Mouse (Mus musculus) megakaryocyte, adult 5-6 weeks (primary cell): Measurements from ENCODE around the gene Leo1. TPM values are rescaled to one million over a fixed set of nuclear protein-coding genes. Genes with fewer than 3 reads are reported as not detected.
A peak's percentile ranks its signal among the peaks of the same experiment; 100 is the strongest.

Experiments used
- ATAC-seq: 2 replicates; pipeline ENCODE4 v1.8.0; 2016; ENCODE audit warnings: mild to moderate bottlenecking, inconsistent platforms; ENCODE audit not compliant: poor library complexity, severe bottlenecking
- total RNA-seq, 2 experiments: library from RNA; stranded (forward) in 1 of 2; stranded (reverse) in 1 of 2; fragments of 153-499, 151-499 nt in 1 of 2; fragments of 221-1000, 200-1000 nt in 1 of 2; gene quantifications; 2 replicates each; pipeline versions ENCODE4 v1.2.3 to v1.2.4; 2015 to 2017

Leo1 gene
- 12.5 and 16.3 TPM in 2 replicates for total RNA-seq (2015)
- 32.5 and 35.6 TPM in 2 replicates for total RNA-seq (2017)

DNA sequence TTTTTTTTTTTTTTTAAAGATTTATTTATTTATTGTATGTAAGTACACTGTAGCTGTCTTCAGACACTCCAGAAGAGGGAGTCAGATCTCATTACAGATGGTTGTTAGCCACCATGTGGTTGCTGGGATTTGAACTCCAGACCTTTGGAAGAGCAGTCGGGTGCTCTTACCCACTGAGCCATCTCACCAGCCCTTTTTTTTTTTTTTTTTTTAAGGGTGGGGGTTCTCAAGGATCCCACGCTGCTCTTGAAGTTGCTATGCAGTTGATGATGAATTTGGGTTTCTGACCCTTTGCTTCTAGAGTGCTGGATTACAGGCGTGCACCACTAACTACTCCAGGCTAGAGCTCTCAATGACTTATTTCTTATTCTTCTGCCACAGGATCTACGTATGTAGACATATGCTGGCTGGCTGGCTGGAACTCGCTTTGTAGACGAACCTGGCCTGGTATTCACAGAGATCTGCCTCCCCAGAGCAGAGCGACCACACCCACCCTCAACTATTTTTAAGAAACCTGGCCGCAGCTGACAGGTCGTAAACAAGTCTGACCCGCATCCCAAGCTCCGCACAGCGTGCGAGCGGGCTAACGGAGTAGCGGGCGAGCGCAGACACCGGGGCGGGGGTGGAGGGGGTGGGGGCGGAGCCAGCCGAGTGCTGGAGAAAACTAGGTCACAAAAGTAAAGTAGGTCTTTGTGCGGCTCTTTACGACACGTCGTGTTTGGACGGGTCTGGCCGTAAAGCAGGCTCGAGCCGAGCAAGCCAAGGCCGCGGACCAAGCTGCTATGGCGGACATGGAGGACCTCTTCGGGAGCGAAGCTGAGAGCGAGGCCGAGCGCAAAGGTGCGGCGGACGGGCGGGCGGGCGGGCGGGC lies at the start of gene Leo1:
Gene Leo1 (plus strand): TSS at position 729 of the 871 bp plus-strand sequence.
- ATAC-seq, result peak; percentile 92

DNA sequence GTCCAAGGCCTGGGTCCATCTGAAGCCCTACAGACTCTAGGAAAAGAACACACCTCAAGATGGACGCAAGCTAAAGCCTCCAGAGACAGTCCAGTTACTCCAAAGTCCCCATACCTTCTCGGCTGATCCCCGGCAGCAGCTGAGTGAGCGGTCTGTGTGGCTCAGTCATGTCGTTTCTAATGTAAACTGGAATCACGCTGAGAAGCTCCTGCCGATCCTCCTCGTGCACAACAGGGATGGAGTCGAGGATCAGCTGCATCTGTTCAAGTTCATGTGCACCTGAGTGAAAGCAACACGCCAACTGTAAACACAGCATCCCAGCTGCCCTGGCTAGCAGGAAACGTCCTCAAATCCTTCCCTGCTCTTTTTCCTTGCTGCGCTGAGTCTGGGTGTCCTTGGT lies 48.1 kb upstream of the Leo1 start:
- ATAC-seq, result no peak

GRCm38 (mm10) chr9:75395971-75396370 lies 45.4 kb upstream of the Leo1 start:
- ATAC-seq, result no peak

GRCm38 (mm10) chr9:75399069-75399468 lies 42.3 kb upstream of the Leo1 start:
- 0 out of 2 replicates have a peak, but pooled peaks have one; percentile 24 for ATAC-seq

DNA sequence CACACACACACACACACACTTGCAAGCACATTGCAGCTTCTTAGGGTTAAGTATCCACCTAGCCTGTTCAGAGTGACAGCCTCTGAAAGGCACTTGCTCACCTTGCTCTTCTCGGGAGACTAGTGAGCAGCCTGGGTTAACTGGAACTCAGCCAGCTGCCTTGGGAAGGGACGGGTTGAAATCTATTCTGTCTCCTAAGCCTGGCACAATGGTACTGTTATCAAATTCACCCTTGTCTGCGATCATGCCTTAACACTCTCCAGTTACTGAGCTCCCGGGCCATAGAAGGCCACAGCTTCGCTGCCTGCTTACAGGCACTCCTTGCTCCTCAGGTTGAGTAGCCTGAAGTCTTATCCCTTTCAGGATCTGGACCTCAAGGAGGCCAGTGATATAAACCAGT lies 40.7 kb upstream of the Leo1 start:
- no peak for ATAC-seq

DNA sequence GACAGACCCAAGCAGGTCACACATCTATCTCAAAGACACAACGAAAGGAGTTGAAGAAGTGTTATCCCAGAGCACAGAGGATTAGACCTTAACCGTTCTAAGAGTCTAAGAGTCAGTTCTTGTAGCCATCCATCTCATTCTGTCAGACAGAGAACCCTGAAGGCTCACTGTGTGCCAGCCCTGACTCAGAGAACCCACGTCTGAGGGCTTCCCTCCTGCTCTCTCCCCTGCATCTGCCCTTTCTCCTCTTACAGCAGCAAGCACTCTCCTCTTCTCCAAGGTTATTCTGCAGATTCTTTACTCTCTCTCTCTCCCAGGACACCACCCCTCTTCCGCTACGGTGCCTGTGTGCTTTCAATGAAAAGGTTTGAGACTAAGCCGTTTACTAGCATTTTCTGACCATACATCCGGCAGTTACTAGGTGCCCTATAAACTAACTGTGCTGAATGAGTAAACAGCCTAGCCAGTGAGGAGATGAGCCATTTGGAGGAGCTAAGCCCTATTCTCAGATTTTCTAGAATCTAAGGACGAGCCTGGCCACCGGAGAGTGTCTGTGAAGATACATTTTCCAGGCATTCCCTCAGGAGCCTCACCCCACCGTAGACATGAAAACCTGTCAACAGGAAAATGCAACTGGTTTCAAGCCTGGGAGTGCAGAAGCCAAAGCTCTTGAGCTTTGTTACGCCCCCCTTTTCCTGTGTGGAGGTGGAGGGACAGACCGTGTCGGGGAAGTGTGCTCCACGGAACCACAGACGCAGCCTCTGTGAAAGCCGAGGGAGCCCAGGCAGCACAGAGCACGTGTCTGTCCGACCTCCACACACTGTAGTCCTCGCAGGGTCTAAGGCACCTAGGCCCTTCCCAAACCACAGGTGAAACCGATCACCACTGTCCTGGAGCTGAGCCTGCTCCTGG lies 39.5 kb upstream of the Leo1 start:
- peak; percentile 75 for ATAC-seq

GRCm38 (mm10) chr9:75403520-75403919 lies 37.8 kb upstream of the Leo1 start:
- no peak for ATAC-seq

GRCm38 (mm10) chr9:75406121-75406520 lies 35.2 kb upstream of the Leo1 start:
- ATAC-seq, result no peak

GRCm38 (mm10) chr9:75407803-75408202 lies 33.5 kb upstream of the Leo1 start:
- peak; percentile 51 for ATAC-seq

DNA sequence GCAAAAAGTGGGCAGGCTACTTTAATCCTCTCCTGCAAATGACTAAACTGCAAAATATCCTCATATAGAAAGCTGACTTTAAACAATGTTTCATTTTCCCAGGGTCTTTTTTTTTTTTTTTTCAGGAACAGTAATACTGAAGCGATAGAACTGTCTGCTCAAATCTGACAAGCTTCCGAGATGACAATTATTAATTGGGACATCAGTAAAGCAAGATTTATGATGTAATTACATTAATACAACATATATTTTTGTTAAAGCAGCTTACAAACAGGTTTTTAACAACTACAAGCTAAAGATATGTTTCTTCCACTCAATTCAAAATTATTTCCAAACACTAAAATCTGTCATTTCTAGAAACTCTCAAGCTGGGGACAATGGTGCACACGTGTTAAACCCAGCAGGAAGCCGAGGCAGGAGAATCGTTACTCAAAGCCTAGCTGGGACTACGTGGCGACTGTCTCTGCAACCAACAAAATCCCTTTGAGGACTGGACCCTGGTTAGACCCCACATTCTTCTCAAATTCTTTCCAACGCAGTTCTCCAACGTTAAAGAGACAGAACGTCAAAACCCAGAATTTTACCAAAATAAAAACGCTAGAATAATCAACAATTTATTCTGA lies 33.0 kb upstream of the Leo1 start:
- no peak for ATAC-seq

DNA sequence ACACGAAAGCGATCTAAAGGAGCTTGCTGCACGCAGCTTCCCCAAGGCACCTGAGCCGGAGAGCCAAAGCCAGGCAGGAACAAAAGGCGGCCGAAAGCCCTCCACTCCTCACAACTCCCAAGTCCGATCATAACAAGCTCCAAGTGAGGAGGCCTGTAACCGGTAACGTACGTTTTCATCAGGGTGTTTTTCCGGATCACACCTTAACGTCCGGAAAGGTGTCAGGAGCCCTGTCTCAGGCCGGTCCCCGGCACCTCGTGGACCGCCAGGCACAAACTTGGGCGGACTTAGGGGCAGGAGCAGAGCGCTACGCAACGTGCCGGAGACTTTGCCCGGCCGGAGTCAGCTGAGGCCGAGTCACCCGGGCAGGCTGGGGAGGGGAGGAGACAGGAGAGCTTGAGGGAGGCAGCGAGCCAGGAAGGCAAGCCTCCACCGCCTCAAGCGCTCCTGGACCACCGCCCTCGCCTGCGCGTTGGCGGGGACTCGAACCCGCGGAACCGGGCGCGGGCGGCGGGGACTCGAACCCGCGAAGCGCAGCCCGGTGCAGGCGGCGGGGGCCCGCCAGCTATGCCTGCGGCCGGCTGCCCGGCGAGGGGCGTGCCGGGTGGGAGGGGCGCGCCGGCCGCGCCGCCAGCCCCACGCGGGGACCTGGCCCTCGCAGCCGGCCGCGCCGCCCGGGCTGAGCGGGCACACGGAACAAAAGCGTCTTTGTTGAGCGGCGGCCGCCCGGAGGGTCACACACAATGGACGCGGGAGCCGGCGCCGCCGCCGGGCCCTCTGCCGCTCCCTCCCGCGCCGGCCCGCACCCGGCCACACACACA lies 32.1 kb upstream of the Leo1 start:
- peak; percentile 42 for ATAC-seq

DNA sequence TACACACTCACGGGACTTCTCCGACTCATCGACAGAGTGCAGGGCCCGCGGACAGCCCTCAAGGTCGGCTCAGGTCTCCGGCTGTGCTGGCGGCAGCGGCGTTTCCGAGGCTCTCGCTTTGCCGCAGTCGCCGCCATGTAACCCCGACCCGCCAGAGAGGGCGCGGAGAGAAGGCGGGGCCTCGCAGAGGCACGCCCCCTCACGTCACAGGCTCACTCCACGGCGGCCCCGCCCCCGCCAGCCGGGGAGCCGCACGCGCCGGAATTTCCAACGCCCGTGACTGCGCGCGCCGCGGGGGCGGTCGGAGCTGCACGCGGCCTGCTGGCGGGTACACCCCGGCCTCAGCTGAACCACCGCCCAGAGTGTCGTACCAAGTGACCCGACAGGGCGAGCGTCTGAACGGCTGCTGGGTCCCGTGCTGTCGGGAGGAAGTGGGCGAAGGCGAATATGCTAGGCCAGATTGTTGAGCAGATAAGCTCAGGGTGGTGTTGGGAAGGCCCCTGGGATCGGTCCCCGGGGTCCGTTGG lies 31.4 kb upstream of the Leo1 start, which contains the start of gene Mapk6:
Gene Mapk6 (minus strand): TSS at position 154 of the 527 bp plus-strand sequence.
- peak; percentile 74 for ATAC-seq

DNA sequence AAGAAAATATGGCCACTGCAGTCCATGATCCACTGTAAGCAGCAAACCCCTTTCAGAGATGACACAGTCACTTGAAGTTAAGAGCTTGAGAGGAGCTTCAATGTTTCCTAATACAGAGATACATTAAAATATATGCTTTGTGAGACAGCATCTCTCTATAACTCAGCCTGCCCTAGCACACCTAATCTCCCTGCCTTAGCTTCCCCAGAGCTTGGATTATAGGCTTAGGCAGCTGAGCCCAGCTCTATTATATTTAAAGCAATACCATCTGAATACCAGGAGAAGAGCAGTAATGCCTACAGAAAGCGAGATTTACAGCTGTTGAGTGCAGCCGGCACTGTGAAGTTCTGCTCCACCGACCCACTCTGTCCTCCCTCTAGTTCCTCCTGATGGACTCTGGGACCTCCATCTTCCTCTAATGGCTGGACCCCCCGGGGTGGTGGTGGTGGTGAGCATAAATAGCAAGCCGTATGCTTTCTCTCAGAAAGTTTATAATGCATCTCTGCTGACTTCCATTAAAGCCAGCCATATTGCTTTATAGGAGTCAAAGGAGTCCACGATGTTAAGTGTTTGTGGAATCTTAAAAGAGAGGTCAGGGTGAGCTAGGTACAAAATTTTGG lies 30.3 kb upstream of the Leo1 start:
- ATAC-seq, result no peak

GRCm38 (mm10) chr9:75411584-75411983 lies 29.7 kb upstream of the Leo1 start:
- no peak for ATAC-seq

GRCm38 (mm10) chr9:75413206-75413605 lies 28.1 kb upstream of the Leo1 start:
- no peak for ATAC-seq

DNA sequence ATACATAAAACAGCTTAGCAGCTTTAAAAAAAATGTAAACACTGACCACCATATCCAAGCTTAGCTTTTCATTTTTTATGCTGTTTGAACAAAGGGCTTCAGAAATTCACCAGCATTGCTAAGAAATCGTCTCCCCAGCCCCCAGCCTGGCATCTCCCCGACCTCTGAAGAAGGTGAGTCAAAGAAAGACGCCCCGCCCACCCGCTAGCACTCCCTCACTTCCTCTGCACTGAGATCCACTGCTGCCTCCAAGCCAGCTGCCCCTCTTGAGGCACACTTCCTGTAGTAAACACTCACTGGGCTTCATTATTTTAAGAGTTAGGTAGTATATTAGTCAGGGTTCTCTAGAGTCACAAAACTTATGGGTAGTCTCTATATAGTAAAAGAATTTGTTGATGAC lies 27.1 kb upstream of the Leo1 start:
- peak; percentile 36 for ATAC-seq

DNA sequence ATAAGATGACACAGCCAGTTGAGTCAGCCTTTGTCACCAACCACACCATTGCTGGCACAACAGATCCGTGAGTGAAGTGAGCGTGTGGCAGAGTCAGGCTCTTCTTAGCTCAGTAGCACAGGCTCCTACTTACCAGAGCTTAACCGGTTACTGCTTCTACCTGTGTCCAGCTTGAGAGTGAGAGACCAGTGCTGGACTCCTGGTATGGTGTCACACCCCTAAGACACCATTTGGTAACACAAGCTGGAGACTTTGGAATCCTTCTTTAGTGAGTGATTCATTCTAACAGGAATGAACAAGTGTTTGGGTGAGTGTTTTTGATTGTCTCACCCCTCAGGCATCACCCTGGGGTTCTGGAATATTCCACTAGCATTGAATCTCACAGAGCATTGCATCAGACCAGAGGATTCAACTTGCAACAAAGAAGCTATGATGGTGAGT lies 19.1 kb upstream of the Leo1 start:
- no peak for ATAC-seq

DNA sequence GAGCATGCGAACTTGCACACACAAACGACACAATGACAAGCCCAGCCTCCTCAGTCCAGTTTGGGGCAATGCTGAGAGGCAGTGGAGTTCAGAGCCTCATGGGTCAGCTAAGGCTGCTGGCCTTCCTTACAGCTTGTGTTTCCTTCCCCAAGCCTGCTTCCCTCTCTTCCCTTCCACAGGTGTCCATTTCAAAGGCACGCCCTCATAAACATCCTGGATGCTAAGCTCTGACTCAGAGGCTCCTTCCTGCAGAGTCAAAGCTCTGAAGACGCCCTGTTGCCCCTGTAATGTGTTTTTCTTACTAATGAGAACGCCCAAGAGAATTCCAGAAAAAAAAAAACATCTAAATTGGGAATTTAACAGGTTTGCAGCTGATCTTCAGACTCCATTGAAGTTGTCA lies 17.6 kb upstream of the Leo1 start:
- ATAC-seq, result no peak

DNA sequence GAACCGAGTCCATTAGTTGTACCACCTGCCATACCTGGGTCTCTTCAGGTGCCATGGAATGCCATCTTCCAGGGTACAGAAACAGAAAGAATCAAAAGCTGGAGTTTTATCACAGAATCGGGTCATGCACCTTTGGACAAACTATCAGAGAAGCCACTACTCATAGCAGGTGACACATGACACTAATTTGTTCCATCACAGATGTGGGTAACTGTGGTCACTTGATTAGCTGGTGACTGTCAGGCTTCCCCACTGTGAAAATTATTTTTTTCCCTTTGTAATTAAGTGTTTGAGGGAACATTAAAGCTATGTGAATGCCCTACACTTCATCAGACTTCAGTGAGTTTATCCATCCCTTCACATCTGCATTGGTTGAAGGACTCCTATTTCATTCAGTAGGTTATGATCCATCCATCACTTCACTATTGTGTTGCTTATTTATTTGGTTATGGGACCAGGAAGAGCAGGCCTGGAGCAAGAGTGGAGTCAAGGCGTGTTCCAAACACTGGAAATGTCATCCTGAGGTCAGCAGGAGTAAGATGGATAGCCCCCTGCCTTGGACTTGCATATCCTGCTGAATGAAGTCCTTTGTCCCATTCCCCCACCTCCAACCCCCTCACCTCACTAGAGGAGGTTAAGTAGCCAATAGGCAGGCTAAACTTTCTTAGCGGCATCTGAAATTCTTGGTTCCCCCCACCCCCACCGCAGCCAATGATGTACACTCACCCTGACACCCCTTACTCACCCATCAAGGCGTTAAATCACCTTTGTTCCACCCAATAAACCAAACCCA lies 16.8 kb upstream of the Leo1 start:
- ATAC-seq, result no peak
